Mouse (Mus musculus) 3134 (cell line): ENCODE data around the gene Ankzf1.

Experiments used
- DNase-seq: peaks from one replicate; pipeline ENCODE4 v3.0.0-alpha.2; 2011; ENCODE audit warnings: low spot score; ENCODE audit not compliant: insufficient read length; ENCODE audit errors: extremely low read depth

The Ankzf1 gene

DNA sequence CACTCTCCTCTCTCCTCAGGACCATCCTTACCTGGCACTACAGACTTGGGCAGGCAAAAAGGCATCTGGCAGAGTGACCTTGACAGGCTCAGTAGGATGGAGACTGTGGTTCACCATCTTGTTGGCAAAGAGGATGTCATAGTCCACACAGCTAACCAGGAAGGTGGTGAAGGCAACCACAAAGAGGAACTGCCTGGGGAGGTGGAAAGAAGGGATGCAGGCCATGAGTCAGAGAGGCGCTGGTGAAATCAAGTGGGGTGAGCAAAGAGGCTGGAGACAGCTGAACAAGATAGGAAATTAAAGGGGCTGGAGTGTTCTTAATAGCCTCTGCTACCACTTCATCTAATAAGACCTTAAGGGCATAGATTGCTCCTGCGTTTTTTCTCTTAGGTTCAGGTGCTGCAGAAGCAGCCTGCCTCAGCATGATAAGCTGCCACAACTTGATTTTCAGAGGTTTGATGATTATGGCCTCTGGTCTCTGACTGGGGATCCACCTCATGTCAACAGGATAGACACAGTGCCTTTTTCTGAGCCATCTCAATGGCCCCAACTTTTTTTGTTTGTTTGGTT is 4.0 kb upstream of the Ankzf1 start:
- DNase-seq, result no peak

DNA sequence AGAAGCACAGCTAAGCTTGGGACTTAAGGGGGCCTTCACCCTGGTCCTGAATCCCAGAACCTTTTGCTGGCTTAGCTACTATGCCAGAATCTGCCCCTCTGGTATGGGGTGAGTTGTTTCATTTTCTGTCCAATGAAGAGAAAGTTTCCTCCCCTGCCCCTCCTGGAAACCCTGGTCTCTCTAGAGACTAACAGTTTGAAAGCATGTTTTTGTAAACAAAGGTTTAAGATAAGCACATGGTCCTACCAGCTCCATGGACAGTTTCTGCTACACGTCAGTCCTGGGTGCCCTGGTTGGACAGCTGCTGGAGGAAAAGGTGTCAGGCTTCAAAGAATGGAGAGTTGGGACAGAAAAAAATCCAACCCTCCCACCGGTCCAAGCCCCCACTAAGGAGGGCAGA is 1.4 kb upstream of the Ankzf1 start:
- no peak for DNase-seq

DNA sequence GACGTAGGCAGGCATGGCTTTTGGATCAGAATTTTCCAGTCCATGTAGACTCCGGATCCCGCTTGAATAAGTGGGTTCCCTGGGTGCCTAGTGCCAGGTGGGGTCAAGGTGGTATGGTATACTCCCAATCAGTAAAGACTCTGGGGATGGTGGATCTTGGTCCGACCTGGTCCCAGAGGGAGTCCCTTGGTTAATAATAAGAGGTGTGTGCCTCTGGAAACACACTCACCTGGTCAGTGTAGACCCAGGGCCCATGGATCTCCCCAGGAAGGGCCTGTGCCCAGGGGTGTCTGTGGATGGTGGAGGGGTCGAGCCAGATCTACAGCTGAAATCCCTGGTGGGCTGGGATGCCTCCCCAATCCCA is 711 bp upstream of the Ankzf1 start:
- DNase-seq, result no peak

DNA sequence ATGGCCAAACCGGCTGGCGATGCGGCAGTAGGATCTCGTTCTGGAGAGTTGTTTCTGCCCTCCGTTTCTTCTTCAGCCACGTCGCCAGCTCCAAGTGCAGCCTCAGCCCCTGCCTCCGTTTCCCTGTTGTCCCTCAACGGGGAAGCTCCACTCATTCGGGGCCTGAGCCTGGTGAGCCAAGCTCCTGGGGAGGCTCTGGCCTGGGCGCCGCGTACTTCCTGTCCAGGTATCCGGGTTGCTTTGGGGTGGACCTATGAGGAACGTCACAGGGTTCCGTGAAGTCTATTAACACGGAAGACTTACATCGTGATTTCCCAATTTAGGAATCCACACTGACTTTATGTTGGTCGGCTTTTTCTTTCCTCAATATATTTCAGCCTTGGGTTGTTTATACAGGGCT is 501 bp downstream of the Ankzf1 start:
- no peak for DNase-seq

DNA sequence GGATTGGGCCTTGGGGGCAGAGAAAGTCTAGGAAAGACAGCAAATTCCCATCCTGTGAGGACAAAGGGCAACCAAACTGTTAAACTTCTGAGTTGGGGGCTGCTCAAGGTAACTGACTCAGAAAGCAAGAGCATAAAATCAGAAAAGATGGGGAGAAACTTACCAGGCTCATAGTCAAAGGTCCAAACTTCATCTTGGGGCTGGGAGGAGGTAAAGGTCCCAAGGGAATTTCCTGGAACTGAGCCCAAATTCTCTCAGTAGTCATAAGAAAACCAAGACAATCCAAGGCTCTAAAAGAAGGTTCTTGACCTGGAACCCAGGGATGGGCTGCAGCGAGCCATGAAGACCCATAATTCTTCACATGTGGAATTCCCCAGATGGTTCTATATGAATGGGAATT is 9.3 kb downstream of the Ankzf1 start:
- DNase-seq, result no peak

DNA sequence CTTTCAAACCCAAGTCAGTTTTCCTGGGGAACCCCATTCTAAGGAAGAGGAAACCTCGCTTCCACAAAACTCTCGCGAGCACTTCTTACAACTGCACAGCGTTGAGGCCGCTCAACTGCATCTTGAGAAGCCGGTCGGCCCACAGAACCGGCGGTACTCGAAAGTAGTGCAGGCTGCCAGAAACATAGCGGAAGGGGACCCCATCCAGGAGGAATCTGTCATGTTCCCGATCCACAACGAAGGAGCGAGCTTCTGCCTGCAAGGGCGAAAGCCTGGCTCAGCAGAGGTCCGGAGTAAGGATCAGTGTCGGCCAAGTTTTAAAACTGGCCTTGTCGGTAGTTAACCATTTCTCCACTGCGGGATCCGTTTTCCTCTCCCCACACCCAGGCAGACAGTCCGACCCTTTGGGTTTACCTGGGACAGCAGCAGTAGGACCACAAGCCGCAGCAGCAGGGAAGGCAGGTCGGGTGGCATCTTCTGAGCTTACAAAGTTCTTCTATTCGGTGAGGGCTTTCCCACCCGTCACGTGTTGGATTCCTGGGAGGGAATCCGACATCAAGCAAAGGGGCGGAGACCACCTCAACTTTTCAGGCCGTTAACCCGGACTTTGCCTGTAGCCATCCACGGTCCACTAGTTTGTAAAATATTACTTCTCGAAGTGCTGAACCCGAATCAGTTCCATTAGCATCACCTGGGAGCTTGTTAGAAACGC is 17.2 kb downstream of the Ankzf1 start:
- no peak for DNase-seq

DNA sequence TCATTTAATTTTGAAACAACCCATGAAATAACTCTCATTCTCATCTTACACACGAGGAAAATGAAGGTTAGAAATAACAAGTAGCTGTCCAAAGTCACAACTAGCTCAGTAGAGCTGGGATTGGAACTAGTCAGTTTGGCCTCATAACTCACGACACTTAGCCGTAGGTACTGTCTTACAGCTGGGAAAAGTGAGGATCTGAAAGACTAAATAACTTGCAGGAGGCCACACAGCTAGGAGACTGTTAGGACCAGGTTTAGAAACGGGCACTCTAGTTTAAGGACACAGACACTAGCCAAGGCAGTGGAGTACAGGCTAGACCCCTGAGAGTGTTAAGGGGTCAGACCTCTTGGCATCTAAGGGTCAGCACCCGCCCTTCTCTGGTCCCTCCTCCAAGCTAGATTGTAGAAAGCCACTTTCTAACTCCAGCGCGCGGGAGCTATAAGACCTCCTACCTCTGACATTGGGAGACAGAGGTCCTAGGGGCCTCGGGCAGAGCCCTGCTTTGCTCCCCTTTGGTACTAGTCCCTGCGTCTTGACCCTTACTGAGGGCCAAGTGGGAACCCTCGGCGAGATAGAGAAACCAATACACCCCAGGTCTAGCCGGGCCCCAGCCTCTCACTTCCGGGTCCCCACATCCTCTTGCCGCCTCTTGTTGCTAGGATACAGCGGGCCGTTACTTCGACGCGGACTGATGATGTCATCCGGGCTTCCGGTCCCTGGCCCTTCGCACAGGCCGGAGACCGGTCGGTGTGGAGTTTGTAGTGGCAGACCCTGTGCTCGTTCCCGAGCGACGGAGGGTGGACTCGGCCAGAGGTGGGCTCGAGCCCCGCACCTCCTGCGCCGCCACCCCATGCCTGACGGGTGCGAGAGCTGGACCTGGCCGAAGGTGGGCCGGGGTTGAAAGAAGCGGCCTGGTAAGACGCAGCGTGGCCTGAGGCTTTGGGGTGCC is 18.5 kb downstream of the Ankzf1 start, which contains the start of the genes Glb1l and Stk16:
Glb1l (minus strand) TSS at position 678 of the 952 bp plus-strand sequence.
Stk16 (plus strand) TSS at position 703 of the 952 bp plus-strand sequence.
- DNase-seq, result peak; percentile 92

DNA sequence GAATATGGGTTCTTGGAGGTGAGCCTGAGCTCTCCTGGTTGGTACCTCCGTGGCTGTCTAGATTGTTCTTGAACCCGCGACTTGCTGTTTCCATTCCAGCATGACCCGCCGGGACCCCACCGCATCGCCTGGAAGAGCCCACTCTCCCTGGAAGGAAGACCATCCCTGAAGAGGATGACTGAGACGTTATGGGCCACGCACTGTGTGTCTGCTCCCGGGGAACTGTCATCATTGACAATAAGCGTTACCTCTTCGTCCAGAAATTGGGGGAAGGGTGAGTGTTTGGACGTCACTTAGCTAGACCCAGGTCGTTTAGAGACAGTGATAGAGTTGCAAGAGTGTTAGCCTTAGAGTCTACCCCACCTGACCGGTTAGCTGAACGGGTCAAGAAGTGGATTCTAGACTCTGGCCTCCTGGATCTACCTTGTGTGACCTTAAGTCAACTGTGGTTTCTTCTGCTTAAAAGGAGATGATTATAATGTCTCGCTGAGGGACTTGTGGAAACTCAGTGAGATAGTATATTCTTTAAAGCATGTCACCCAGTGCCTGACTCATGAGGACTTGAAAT is 19.3 kb downstream of the Ankzf1 start:
- no peak for DNase-seq

DNA sequence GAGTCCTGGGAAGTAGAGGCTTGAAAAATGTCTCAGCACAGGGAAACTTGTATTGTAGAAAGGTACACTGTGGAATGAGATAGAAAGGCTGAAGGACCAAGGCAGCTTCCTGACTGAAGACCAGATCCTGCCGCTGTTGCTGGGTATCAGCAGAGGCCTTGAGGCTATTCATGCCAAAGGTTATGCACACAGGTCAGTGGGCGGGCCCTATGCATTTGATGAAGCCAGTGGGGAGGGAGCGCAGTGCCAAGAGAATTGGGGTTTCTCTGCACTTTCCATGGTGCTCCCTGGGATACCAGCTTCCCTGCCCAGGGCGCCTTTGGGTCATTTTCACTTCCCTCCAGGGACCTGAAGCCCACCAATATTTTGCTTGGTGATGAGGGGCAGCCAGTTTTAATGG is 20.6 kb downstream of the Ankzf1 start:
- no peak for DNase-seq

DNA sequence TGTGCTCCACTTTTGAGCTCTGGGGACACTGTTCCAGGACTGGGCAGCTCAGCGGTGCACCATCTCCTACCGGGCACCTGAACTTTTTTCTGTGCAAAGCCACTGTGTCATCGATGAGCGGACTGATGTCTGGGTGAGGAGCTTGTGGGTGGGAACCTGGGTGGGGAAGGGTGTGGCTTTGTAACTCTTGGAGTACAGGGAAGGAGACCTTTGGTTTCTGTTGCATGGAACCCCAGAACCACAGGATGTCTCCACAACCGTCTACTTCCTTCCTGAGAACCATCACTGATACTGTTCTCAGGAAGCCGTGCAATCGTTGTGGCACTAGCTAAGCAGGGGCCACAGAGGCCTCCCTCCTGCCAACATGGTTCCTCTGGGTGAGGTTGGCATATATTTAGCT is 21.1 kb downstream of the Ankzf1 start:
- no peak for DNase-seq

DNA sequence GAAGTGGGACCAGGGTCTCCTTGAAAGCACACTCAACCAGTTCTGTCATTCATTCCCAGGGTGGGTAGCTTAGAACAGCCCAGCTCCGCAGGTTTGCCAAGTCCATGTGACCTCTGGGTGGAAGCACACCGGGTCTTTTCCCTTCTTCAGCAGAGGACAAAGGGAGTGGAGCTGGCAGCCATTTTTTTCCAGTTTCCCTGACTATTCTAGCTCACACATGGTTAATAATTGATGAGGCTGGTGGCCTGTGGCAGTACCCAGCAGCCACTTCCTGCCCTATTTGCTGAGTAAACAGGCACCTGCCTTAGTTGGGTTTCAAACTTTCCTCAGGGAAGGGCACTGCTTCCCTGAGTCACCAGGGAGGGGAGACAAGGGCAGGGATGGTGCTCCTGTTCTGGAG is 22.5 kb downstream of the Ankzf1 start:
- DNase-seq, result no peak

DNA sequence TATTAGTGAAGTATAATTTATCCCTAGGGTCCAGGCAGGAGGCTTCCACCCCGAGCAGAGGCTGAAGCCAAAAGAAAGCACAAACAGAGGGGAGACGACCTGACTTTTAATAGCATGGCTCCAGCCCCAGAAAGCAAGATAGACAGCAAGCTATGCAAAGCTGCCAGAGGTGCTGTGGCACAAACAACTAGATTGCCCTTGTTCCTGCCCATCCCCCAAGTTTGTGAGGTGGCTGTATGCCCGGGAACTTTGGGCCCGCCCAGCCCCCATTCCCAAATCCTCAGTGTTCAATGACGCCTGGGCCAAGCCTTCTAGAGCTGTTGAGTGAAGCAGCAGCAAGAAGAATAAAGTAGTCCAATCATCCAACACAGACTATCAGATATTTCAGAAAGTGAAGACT is 22.9 kb downstream of the Ankzf1 start:
- DNase-seq, result no peak

DNA sequence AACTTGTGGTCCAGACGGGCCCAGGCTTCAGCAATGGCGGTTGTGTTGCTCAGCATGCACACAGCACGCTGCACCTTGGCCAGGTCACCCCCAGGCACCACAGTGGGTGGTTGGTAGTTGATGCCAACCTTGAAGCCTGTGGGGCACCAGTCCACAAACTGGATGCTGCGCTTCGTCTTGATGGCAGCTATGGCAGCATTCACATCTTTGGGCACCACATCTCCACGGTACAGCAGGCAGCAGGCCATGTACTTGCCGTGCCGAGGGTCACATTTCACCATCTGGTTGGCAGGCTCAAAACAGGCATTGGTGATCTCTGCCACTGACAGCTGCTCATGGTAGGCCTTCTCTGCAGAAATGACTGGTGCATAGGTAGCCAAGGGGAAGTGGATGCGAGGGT is 23.8 kb downstream of the Ankzf1 start:
- DNase-seq, result no peak

DNA sequence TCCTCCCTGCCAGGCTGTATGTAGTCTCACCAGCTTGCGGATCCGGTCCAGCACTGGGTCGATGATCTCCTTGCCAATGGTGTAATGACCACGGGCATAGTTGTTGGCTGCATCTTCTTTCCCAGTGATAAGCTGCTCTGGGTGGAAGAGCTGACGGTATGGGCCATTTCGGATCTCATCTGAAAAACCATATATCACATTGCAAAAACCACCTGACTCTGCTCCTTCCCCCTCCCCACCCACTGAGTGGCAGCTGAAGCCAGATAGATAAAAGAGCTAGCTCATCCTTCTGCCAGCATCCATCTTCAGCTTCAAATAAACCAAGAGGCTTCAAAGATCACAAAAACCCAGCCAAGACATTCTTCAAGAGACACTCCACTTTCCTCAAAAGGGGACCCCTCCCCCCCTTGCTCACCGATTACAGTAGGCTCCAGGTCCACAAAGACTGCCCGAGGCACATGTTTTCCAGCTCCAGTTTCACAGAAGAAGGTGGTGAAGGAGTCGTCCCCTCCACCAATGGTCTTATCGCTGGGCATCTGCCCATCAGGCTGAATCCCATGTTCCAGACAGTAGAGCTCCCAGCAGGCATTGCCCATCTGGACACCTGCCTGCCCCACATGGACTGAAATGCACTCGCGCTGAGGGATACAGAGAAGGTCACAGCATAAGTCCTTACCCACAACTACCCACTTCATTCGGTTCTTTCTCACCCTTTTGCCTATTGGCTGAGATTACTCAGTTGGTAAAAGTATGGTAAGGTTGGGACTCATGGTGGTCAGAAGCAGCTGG is 25.0 kb downstream of the Ankzf1 start:
- no peak for DNase-seq

DNA sequence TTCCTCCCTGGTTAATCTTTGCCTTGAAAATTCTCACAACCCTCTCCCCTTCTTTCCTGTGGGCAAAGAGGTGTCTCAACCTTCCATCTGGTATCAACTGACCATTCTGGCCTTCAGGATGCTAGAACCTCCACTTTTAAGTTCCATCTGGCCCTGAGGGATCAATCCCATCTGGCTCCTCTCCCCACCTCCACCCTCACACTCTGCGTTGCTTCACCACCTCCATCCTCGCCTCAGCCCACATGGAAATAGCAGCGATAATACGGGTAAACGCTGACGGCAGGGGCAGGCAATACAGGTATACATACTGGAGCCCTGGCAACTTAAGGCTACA is 25.9 kb downstream of the Ankzf1 start:
- no peak for DNase-seq

DNA sequence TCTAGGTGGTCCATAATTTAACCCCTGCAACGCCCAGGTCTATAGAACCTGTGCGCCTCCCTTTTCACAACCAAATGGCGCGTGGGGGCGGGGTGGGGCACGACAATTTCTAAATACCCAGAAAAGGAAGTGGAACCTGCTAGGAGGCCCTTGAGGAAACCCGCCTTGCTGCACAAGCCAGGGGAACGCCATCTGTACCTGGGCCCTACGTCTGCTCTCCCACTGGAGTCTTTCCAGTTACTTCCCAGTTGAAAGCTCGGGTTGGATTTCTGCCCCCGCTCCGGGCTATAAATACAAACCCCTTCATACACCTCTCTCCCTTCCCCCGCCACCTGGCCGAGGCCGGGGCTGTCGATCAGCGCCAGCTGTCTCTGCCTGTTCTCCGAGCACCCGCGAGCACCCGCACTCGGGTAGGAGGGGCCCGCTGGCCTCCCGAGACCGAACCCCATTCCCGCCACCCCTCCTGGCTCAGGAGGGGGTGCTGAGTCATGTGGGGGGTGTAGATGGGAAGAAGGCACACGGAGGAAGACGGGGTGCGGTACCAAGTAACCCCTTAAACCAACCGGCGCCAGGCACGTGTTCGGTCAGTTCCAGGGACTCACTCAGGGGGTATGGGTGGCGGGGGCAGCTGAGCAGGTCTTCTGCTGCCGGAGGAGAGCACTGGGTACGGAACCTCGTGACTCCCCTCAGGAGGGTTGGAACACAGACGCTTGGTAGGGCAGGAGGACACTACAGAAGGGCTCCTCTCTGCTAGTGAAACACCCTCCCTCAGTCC is 26.5 kb downstream of the Ankzf1 start:
- peak; percentile 76 for DNase-seq

DNA sequence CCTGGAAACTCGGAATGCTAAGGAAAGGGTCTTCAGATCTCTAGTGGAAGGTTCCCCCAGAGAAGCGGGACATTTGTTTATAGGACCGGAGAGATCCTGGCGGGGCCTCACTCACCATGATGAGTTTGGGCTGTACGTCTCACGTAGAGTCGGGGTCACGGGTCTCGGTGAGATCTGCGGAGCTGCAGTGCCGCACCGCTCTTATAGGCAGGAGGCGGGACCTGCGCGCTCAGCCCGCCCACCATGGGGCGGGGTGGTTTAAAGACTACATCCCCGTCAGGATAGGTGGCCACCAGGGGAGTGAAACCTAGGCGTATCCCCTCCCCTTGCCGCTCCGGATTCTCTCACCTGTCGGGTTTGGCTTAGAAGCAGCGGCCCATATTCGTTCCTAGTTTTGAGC is 27.1 kb downstream of the Ankzf1 start:
- DNase-seq, result peak; percentile 86

DNA sequence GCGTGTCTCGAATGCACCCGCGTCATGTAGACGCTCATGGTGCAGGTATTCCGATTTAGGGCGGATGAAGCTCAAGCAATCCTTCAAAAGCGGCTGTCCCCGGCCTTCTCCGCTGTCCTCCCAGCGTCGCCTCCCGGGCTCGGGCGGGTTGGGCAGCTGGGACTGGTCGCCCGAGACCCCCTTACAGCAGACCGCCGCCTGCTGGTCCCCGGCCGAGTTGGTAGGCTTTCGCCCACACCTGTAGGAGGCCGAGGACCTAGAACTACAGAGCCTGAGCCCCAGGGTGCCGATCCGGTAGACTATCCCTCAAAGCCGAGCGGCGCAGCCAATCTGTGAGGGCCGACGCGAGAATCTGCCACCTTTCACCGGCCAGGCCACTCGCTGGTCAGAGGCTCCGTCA is 27.6 kb downstream of the Ankzf1 start, which contains the start of gene Tuba4a:
Tuba4a (minus strand) TSS at position 335 of the 400 bp plus-strand sequence.
- DNase-seq, result no peak

DNA sequence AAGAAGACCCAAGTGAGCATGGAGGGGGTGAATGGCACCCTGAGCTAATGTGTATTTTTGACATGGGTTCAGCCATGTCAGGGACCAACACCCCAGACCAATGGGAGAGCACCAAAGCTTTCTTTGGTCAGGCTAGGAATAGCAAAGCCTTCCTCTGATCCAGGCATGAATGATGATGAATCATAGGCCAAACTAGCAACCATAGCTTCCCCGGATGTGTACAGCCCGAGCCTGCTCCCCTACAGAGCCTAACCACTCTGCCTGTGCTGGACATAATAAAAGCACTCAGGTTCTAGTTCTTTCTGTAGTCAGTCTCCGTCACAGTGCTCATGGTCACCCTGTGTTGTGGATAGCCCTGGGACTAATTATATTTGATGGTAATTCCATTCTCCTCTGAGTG is 29.6 kb downstream of the Ankzf1 start:
- DNase-seq, result no peak

DNA sequence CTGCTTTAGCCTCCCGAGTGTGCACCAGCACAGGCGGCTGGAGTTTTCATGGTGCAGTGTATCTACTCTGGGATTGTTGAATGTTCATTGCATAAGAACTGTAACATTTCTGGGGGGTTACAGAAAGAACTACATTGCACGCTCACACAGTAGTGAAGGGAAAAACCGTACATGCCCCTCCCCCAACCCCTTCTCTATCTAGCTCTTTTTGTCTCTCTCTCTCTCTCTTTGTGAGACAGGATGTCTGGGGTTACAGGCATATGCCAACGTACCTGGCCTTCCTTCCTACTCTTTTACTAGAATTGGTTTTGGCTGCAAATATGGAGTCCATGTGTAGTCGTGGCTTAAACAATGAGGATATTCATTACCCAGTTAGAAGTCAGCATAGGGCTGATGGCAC is 31.0 kb downstream of the Ankzf1 start:
- no peak for DNase-seq
